Mouse (Mus musculus): Measurements from ENCODE around the gene Zfp804a. TPM values are rescaled to one million over a fixed set of nuclear protein-coding genes. Genes with fewer than 3 reads are reported as not detected.

Zfp804a gene
- polyA plus RNA-seq, 1 experiment from 2014 or later, result 4.4 TPM

GRCm38 (mm10) chr2:82078287-82078994, 25.4 kb downstream of the Zfp804a start:
- no peaks in the 10 kb centered on the region for H3K36me3 ChIP-seq (ENCODE audit: control insufficient read depth, insufficient read depth, low read length)
- no peak overlapping the region for H3K27ac ChIP-seq (ENCODE audit: low read depth)
- no peak for ATAC-seq (replicated peaks; ENCODE audit: low FRiP score, low TSS enrichment, low read depth)
- H3K4me2 ChIP-seq (ENCODE audit: low read length), result no peak overlapping the region
- 74% methylated on average over 6 of the region's 6 CpGs for WGBS
- no peak for DNase-seq (ENCODE audit: low spot score)
- no peaks in the 10 kb centered on the region for H3K4me1 ChIP-seq (replicated peaks; ENCODE audit: control insufficient read depth, insufficient read depth, low read length)
- no peaks in the 10 kb centered on the region for H3K27me3 ChIP-seq (replicated peaks; ENCODE audit: control insufficient read depth, insufficient read depth, low read length)
- H3K9ac ChIP-seq (ENCODE audit: low read length), result no peak overlapping the region
- no peaks in the 10 kb centered on the region for H3K9me3 ChIP-seq (ENCODE audit: control insufficient read depth, low read length)
- H3K4me3 ChIP-seq (ENCODE audit: low read depth, low read length), result no peak overlapping the region

- no peaks in the 10 kb centered on the region for H3K36me3 ChIP-seq (ENCODE audit: control insufficient read depth, insufficient read depth, low read length)
- no peak overlapping the region for H3K27ac ChIP-seq (ENCODE audit: low read depth)
- no peak overlapping the region for H3K4me3 ChIP-seq (ENCODE audit: low read depth, low read length)
- no peaks in the 10 kb centered on the region for H3K4me1 ChIP-seq (replicated peaks; ENCODE audit: control insufficient read depth, insufficient read depth, low read length)
- no peak overlapping the region for H3K4me2 ChIP-seq (ENCODE audit: low read length)
- DNase-seq (ENCODE audit: low spot score), result no peak
- 40% methylated on average over 4 of the region's 4 CpGs for WGBS
- no peak overlapping the region for H3K9ac ChIP-seq (ENCODE audit: low read length)
- H3K9me3 ChIP-seq (ENCODE audit: control insufficient read depth, low read length), result no peaks in the 10 kb centered on the region
- no peaks in the 10 kb centered on the region for H3K27me3 ChIP-seq (replicated peaks; ENCODE audit: control insufficient read depth, insufficient read depth, low read length)
- no peak for ATAC-seq (replicated peaks; ENCODE audit: low FRiP score, low TSS enrichment, low read depth)
These were observed 27.7 kb downstream of the Zfp804a start for GRCm38 (mm10) chr2:82080678-82081077.

GRCm38 (mm10) chr2:82113148-82113547, 60.1 kb downstream of the Zfp804a start:
- Histone ChIP-seq H3K4me1 (replicated peaks; ENCODE audit: control insufficient read depth, insufficient read depth, low read length) (no peaks in the 10 kb centered on the region), H3K36me3 (ENCODE audit: control insufficient read depth, insufficient read depth, low read length) (no peaks in the 10 kb centered on the region), H3K9ac (ENCODE audit: low read length) (no peak overlapping the region), H3K4me2 (ENCODE audit: low read length) (no peak overlapping the region), H3K4me3 (ENCODE audit: low read depth, low read length) (no peak overlapping the region), H3K9me3 (ENCODE audit: control insufficient read depth, low read length) (no peaks in the 10 kb centered on the region), H3K27me3 (replicated peaks; ENCODE audit: control insufficient read depth, insufficient read depth, low read length) (no peaks in the 10 kb centered on the region), H3K27ac (ENCODE audit: low read depth) (no peak overlapping the region)
- DNase-seq (ENCODE audit: low spot score), result no peak
- WGBS, result 73% methylated on average over 1 of the region's 1 CpGs
- ATAC-seq (replicated peaks; ENCODE audit: low FRiP score, low TSS enrichment, low read depth), result no peak

GRCm38 (mm10) chr2:82113650-82114049, 60.6 kb downstream of the Zfp804a start:
- no peak overlapping the region for H3K4me3 ChIP-seq (ENCODE audit: low read depth, low read length)
- H3K4me1 ChIP-seq (replicated peaks; ENCODE audit: control insufficient read depth, insufficient read depth, low read length), result no peaks in the 10 kb centered on the region
- no peaks in the 10 kb centered on the region for H3K27me3 ChIP-seq (replicated peaks; ENCODE audit: control insufficient read depth, insufficient read depth, low read length)
- H3K9ac ChIP-seq (ENCODE audit: low read length), result no peak overlapping the region
- H3K36me3 ChIP-seq (ENCODE audit: control insufficient read depth, insufficient read depth, low read length), result no peaks in the 10 kb centered on the region
- no peaks in the 10 kb centered on the region for H3K9me3 ChIP-seq (ENCODE audit: control insufficient read depth, low read length)
- 80% methylated on average over 2 of the region's 2 CpGs for WGBS
- no peak for DNase-seq (ENCODE audit: low spot score)
- no peak for ATAC-seq (replicated peaks; ENCODE audit: low FRiP score, low TSS enrichment, low read depth)
- no peak overlapping the region for H3K4me2 ChIP-seq (ENCODE audit: low read length)
- H3K27ac ChIP-seq (ENCODE audit: low read depth), result no peak overlapping the region

GRCm38 (mm10) chr2:82119577-82119976, 66.6 kb downstream of the Zfp804a start:
- 37% methylated on average over 2 of the region's 2 CpGs for WGBS
- Histone ChIP-seq H3K4me2 (ENCODE audit: low read length) (no peak overlapping the region), H3K4me3 (ENCODE audit: low read depth, low read length) (no peak overlapping the region), H3K9ac (ENCODE audit: low read length) (no peak overlapping the region), H3K27me3 (replicated peaks; ENCODE audit: control insufficient read depth, insufficient read depth, low read length) (no peaks in the 10 kb centered on the region), H3K4me1 (replicated peaks; ENCODE audit: control insufficient read depth, insufficient read depth, low read length) (no peaks in the 10 kb centered on the region), H3K27ac (ENCODE audit: low read depth) (no peak overlapping the region), H3K9me3 (ENCODE audit: control insufficient read depth, low read length) (no peaks in the 10 kb centered on the region), H3K36me3 (ENCODE audit: control insufficient read depth, insufficient read depth, low read length) (no peaks in the 10 kb centered on the region)
- DNase-seq (ENCODE audit: low spot score) (no peak), ATAC-seq (replicated peaks; ENCODE audit: low FRiP score, low TSS enrichment, low read depth) (no peak)

GRCm38 (mm10) chr2:82178693-82179092, 125.7 kb downstream of the Zfp804a start:
- no peaks in the 10 kb centered on the region for H3K4me1 ChIP-seq (replicated peaks; ENCODE audit: control insufficient read depth, insufficient read depth, low read length)
- no peak overlapping the region for H3K4me3 ChIP-seq (ENCODE audit: low read depth, low read length)
- DNase-seq (ENCODE audit: low spot score) (no peak), ATAC-seq (replicated peaks; ENCODE audit: low FRiP score, low TSS enrichment, low read depth) (no peak)
- H3K27ac ChIP-seq (ENCODE audit: low read depth), result no peak overlapping the region
- no peaks in the 10 kb centered on the region for H3K36me3 ChIP-seq (ENCODE audit: control insufficient read depth, insufficient read depth, low read length)
- H3K4me2 ChIP-seq (ENCODE audit: low read length), result no peak overlapping the region
- H3K9ac ChIP-seq (ENCODE audit: low read length), result no peak overlapping the region
- WGBS, result 83% methylated on average over 2 of the region's 2 CpGs
- no peaks in the 10 kb centered on the region for H3K9me3 ChIP-seq (ENCODE audit: control insufficient read depth, low read length)
- H3K27me3 ChIP-seq (replicated peaks; ENCODE audit: control insufficient read depth, insufficient read depth, low read length), result no peaks in the 10 kb centered on the region

- no peaks in the 10 kb centered on the region for H3K4me1 ChIP-seq (replicated peaks; ENCODE audit: control insufficient read depth, insufficient read depth, low read length)
- DNase-seq (ENCODE audit: low spot score) (no peak), ATAC-seq (replicated peaks; ENCODE audit: low FRiP score, low TSS enrichment, low read depth) (no peak)
- H3K9me3 ChIP-seq (ENCODE audit: control insufficient read depth, low read length), result no peaks in the 10 kb centered on the region
- H3K27me3 ChIP-seq (replicated peaks; ENCODE audit: control insufficient read depth, insufficient read depth, low read length), result no peaks in the 10 kb centered on the region
- 91% methylated on average over 1 of the region's 1 CpGs for WGBS
- no peak overlapping the region for H3K4me3 ChIP-seq (ENCODE audit: low read depth, low read length)
- H3K9ac ChIP-seq (ENCODE audit: low read length), result no peak overlapping the region
- no peak overlapping the region for H3K27ac ChIP-seq (ENCODE audit: low read depth)
- no peak overlapping the region for H3K4me2 ChIP-seq (ENCODE audit: low read length)
- H3K36me3 ChIP-seq (ENCODE audit: control insufficient read depth, insufficient read depth, low read length), result no peaks in the 10 kb centered on the region
These were observed 128.0 kb downstream of the Zfp804a start for GRCm38 (mm10) chr2:82181010-82181409.

GRCm38 (mm10) chr2:82199901-82200300, 146.9 kb downstream of the Zfp804a start:
- 72% methylated on average over 5 of the region's 5 CpGs for WGBS
- no peak overlapping the region for H3K4me2 ChIP-seq (ENCODE audit: low read length)
- no peaks in the 10 kb centered on the region for H3K9me3 ChIP-seq (ENCODE audit: control insufficient read depth, low read length)
- H3K27me3 ChIP-seq (replicated peaks; ENCODE audit: control insufficient read depth, insufficient read depth, low read length), result no peaks in the 10 kb centered on the region
- ATAC-seq (replicated peaks; ENCODE audit: low FRiP score, low TSS enrichment, low read depth) (no peak), DNase-seq (ENCODE audit: low spot score) (no peak)
- no peak overlapping the region for H3K4me3 ChIP-seq (ENCODE audit: low read depth, low read length)
- no peaks in the 10 kb centered on the region for H3K4me1 ChIP-seq (replicated peaks; ENCODE audit: control insufficient read depth, insufficient read depth, low read length)
- no peaks in the 10 kb centered on the region for H3K36me3 ChIP-seq (ENCODE audit: control insufficient read depth, insufficient read depth, low read length)
- no peak overlapping the region for H3K9ac ChIP-seq (ENCODE audit: low read length)
- no peak overlapping the region for H3K27ac ChIP-seq (ENCODE audit: low read depth)

GRCm38 (mm10) chr2:82200616-82201015, 147.6 kb downstream of the Zfp804a start:
- no peak for DNase-seq (ENCODE audit: low spot score)
- ATAC-seq (replicated peaks; ENCODE audit: low FRiP score, low TSS enrichment, low read depth), result no peak
- WGBS, result 81% methylated on average over 5 of the region's 5 CpGs

More at GRCm38 (mm10) chr2:82200616-82201015, 147.6 kb downstream of the Zfp804a start:
- Histone ChIP-seq H3K9ac (ENCODE audit: low read length) (no peak overlapping the region), H3K4me1 (replicated peaks; ENCODE audit: control insufficient read depth, insufficient read depth, low read length) (no peaks in the 10 kb centered on the region), H3K27me3 (replicated peaks; ENCODE audit: control insufficient read depth, insufficient read depth, low read length) (no peaks in the 10 kb centered on the region), H3K36me3 (ENCODE audit: control insufficient read depth, insufficient read depth, low read length) (no peaks in the 10 kb centered on the region), H3K4me2 (ENCODE audit: low read length) (no peak overlapping the region), H3K27ac (ENCODE audit: low read depth) (no peak overlapping the region), H3K4me3 (ENCODE audit: low read depth, low read length) (no peak overlapping the region), H3K9me3 (ENCODE audit: control insufficient read depth, low read length) (no peaks in the 10 kb centered on the region)

Measured in intestine, embryonic 14.5 days (tissue).